Mouse (Mus musculus) brain, embryonic 14.5 days (tissue): ENCODE measurements at regions not wholly inside any gene's neighbourhood (a gene's known extent, or its start where the extent isn't known, plus 50 kb on each side); places are given as distances from the start of the nearest gene placed in this dataset.

Source experiments
- CTCF ChIP-seq: fragments of 200-500 bp; IDR thresholded peaks from 2 replicates; pipeline ENCODE4 v1.5.1; 2012; ENCODE audit warnings: inconsistent platforms, mild to moderate bottlenecking, moderate library complexity, borderline replicate concordance; ENCODE audit not compliant: insufficient read depth, insufficient read length; ENCODE audit errors: extremely low read depth
- POLR2A ChIP-seq: fragments of 200-500 bp; IDR thresholded peaks from 2 replicates; pipeline ENCODE4 v1.6.1; 2012; ENCODE audit warnings: mild to moderate bottlenecking, inconsistent platforms, borderline replicate concordance; ENCODE audit not compliant: poor library complexity, insufficient read depth, insufficient read length, severe bottlenecking; ENCODE audit errors: extremely low read depth

- TF ChIP-seq POLR2A (no peak), CTCF (no peak)
These were observed 318.7 kb downstream of the Parp8 start for GRCm38 (mm10) chr13:116706401-116707330.
